Mouse (Mus musculus) lung, embryonic 16.5 days (tissue): ENCODE results near the gene Lrrc7. TPM values are rescaled to one million over a fixed set of nuclear protein-coding genes. Genes with fewer than 3 reads are reported as not detected.

ENCODE experiments used
- ATAC-seq: fragments of 200-750 bp; cut with Nextera tagmentation; 2 replicates; pipeline ENCODE4 v1.8.0; 2017; ENCODE audit warnings: low read depth, mild to moderate bottlenecking, moderate library complexity
- H3K27ac ChIP-seq: fragments of 300-500 bp; sonication (generic); 2 replicates; pipeline ENCODE4 v1.5.1; 2014; ENCODE audit warnings: mild to moderate bottlenecking, control low read depth, low read length
- H3K27me3 ChIP-seq: fragments of 300-500 bp; sonication (generic); 2 replicates; pipeline ENCODE4 v1.6.1; 2014; ENCODE audit warnings: low read depth, low read length, mixed read lengths; ENCODE audit not compliant: control insufficient read depth, insufficient read depth
- H3K36me3 ChIP-seq: fragments of 300-500 bp; sonication (generic); 2 replicates; pipeline ENCODE4 v1.6.1; 2014; ENCODE audit warnings: low read length; ENCODE audit not compliant: control insufficient read depth, insufficient read depth
- H3K4me1 ChIP-seq: fragments of 300-500 bp; sonication (generic); replicated peaks from 2 replicates; pipeline ENCODE4 v1.6.1; 2014; ENCODE audit warnings: low read length, mixed read lengths; ENCODE audit not compliant: control insufficient read depth, insufficient read depth
- H3K4me2 ChIP-seq: fragments of 300-500 bp; sonication (generic); 2 replicates; pipeline ENCODE4 v1.6.1; 2014; ENCODE audit warnings: low read depth, low read length, control low read depth
- H3K4me3 ChIP-seq: fragments of 300-500 bp; sonication (generic); 2 replicates; pipeline ENCODE4 v1.5.1; 2014; ENCODE audit warnings: mild to moderate bottlenecking, low read length, control low read depth
- H3K9ac ChIP-seq: fragments of 300-500 bp; sonication (generic); 2 replicates; pipeline ENCODE4 v1.6.1; 2014; ENCODE audit warnings: low read length, control low read depth
- H3K9me3 ChIP-seq: fragments of 300-500 bp; sonication (generic); 2 replicates; pipeline ENCODE4 v1.6.1; 2016; ENCODE audit warnings: low read length; ENCODE audit not compliant: control insufficient read depth
- WGBS: fragments of 180-500 bp; shearing (Covaris S2); extraction: QIAGEN DNeasy Blood & Tissue Kit; methylation state at CpG from one replicate; pipeline ENCODE4 v1.1.7; 2014; 5-methylcytosine and 5-hydroxymethylcytosine counted together
- polyA plus RNA-seq: library from polyadenylated mRNA; unstranded; fragments of >200 nt; fragmentation: Nextera tagmentation; extraction: Ambion mirVana; gene quantifications from 2 replicates; pipeline ENCODE4 v1.2.1, GENCODE M21; 2015

Lrrc7 gene
- polyA plus RNA-seq, 1 experiment from 2014 or later, result 0.09 TPM

DNA sequence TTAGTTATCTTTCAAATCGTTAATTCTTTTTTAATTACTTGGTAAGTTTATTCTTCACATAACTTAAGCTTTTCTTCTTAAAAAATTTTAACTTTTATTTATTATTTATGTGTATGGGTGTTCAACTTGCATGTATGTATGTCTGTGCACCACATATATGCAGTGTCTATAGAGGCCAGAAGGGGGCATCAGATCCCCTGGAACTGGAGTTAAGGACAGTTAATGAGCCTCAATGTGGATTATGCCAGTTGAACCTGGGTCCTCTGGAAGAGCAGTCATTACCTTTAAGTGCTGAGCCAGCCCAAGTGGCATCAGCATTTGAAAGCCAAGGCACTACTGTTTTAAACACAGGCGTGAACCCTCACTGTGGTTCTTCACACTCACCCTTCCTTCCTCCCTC is 352.0 kb downstream of the Lrrc7 start:
- H3K9me3 ChIP-seq, result no peaks in the 10 kb centered on the region
- no peaks in the 10 kb centered on the region for H3K36me3 ChIP-seq
- no peak for ATAC-seq
- H3K4me3 ChIP-seq, result no peak overlapping the region
- H3K4me1 ChIP-seq, result no peaks in the 10 kb centered on the region
- H3K27ac ChIP-seq, result no peak overlapping the region
- no peak overlapping the region for H3K9ac ChIP-seq
- H3K27me3 ChIP-seq, result no peaks in the 10 kb centered on the region
- 5% methylated on average over 2 of the region's 2 CpGs for WGBS
- H3K4me2 ChIP-seq, result no peak overlapping the region

DNA sequence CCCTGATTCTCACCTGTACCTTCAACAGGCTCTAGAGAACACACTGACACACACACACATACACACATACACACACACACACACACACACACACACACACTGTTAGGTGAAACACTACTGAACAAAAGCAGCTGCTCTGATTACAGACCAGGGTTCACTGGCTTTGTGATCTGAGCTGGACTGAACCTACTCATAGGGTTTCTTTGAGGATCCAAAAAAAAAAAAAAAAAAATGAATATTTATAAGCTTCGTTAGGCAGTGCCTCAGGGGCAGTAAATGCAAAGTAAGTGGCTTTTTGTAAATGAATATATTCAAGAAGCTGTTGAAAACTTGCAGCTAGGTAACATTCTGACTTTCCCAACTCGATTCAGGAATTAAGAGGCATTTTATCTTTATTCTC is 354.2 kb downstream of the Lrrc7 start:
- Histone ChIP-seq H3K4me1 (no peaks in the 10 kb centered on the region), H3K4me3 (no peak overlapping the region), H3K27me3 (no peaks in the 10 kb centered on the region), H3K27ac (no peak overlapping the region), H3K9ac (no peak overlapping the region), H3K4me2 (no peak overlapping the region), H3K36me3 (no peaks in the 10 kb centered on the region), H3K9me3 (no peaks in the 10 kb centered on the region)
- WGBS, result 50% methylated on average over 2 of the region's 2 CpGs
- ATAC-seq, result no peak

DNA sequence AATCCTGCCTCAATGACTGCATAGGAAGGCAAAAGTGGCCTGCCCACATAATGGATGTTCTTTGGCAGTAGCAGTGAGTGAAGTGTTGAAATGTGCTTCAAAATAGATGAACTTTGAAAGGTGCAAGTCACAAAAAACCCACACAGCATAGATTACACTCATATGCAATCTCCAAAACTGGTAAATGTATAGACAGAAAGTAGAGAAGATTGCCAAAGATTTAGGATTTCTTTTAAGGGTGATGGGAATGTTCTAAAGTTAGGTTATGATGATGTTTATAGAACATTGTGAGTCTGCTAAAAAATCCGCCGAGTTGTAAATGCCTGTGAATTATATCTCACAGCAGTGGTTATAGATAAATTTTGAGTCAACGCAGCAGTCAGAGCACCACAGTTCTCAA is 359.2 kb downstream of the Lrrc7 start:
- no peak overlapping the region for H3K4me3 ChIP-seq
- no peak overlapping the region for H3K4me2 ChIP-seq
- no peaks in the 10 kb centered on the region for H3K36me3 ChIP-seq
- no peak overlapping the region for H3K27ac ChIP-seq
- 68% methylated on average over 3 of the region's 3 CpGs for WGBS
- no peaks in the 10 kb centered on the region for H3K9me3 ChIP-seq
- no peaks in the 10 kb centered on the region for H3K27me3 ChIP-seq
- H3K4me1 ChIP-seq, result no peaks in the 10 kb centered on the region
- no peak for ATAC-seq
- H3K9ac ChIP-seq, result no peak overlapping the region

DNA sequence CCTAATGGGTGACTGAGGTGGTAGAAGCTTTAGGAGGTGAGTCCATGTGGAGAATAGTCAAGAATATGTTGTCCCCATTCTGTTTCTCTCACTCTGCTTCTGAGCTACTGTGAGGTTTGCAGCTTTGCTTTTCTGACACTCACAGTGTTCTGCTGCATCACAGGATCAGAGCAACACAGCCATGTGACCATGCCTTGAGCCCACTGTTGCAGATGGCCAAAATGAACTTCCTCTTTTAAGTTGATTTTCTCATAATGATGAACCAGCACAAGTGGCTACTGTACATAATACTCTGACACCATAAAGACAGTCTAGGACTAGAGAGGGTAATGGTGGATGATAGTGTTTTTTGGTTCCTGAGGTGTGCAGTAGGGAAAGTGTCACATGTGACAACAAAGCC is 366.6 kb downstream of the Lrrc7 start:
- Histone ChIP-seq H3K4me3 (no peak overlapping the region), H3K27ac (no peak overlapping the region), H3K4me1 (no peaks in the 10 kb centered on the region), H3K27me3 (no peaks in the 10 kb centered on the region), H3K9me3 (no peaks in the 10 kb centered on the region), H3K9ac (no peak overlapping the region), H3K4me2 (no peak overlapping the region), H3K36me3 (no peaks in the 10 kb centered on the region)
- no peak for ATAC-seq

DNA sequence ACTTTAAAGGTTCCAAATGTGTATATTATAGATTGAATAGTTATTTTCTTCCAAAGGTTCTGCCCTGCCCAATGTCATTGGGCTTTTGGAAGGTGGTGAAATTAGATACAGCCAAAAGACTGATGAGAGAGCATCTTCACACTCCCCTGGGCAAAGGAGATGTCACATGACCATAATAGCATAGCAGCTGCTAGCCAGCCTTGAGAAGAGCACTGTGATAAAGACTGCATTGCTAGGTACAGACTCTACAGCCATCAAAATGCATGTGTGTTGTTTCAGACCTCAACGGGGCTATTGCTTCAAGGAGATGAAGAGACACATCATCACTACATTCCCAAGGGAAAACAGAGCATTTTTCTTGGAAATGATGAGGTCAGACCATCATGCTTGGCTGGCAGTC is 368.8 kb downstream of the Lrrc7 start:
- no peak overlapping the region for H3K4me3 ChIP-seq
- H3K27me3 ChIP-seq, result no peaks in the 10 kb centered on the region
- no peaks in the 10 kb centered on the region for H3K9me3 ChIP-seq
- no peak overlapping the region for H3K27ac ChIP-seq
- 39% methylated on average over 1 of the region's 1 CpGs for WGBS
- H3K9ac ChIP-seq, result no peak overlapping the region
- H3K4me1 ChIP-seq, result no peaks in the 10 kb centered on the region
- no peaks in the 10 kb centered on the region for H3K36me3 ChIP-seq
- ATAC-seq, result no peak
- no peak overlapping the region for H3K4me2 ChIP-seq

- Histone ChIP-seq H3K9me3 (no peaks in the 10 kb centered on the region), H3K9ac (no peak overlapping the region), H3K4me2 (no peak overlapping the region), H3K36me3 (no peaks in the 10 kb centered on the region), H3K4me1 (no peaks in the 10 kb centered on the region), H3K27me3 (no peaks in the 10 kb centered on the region), H3K4me3 (no peak overlapping the region), H3K27ac (no peak overlapping the region)
- WGBS, result 64% methylated on average over 10 of the region's 10 CpGs
- no peak for ATAC-seq
Measured at GRCm38 (mm10) chr3:158174880-158175735, 386.9 kb downstream of the Lrrc7 start.

- Histone ChIP-seq H3K9ac (no peak overlapping the region), H3K4me1 (no peaks in the 10 kb centered on the region), H3K4me3 (no peak overlapping the region), H3K4me2 (no peak overlapping the region), H3K9me3 (no peaks in the 10 kb centered on the region), H3K27me3 (no peaks in the 10 kb centered on the region), H3K36me3 (no peaks in the 10 kb centered on the region), H3K27ac (no peak overlapping the region)
- 96% methylated on average over 8 of the region's 8 CpGs for WGBS
- no peak for ATAC-seq
Measured at GRCm38 (mm10) chr3:158169180-158169579, 392.8 kb downstream of the Lrrc7 start.

DNA sequence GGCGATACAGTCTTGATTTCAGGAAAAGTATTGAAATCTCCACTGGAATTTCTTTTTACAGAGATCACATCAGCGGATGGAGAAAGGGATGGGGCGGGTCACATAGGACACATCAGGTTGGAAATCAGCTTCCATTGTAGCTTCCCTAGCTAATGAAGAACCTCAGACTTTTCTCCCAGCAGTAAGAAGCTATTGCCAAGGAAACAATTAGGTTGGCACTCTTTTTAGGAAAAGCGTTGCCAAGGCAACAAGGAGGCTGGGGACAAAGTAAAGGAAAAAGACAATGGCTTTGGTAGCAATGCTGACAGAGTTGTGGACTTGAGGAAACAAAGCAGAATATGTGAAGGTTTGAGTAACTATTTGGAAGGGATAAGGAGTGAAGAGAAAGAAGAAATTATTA is 393.6 kb downstream of the Lrrc7 start:
- ATAC-seq, result no peak
- Histone ChIP-seq H3K4me3 (no peak overlapping the region), H3K27me3 (no peaks in the 10 kb centered on the region), H3K27ac (no peak overlapping the region), H3K4me2 (no peak overlapping the region), H3K9ac (no peak overlapping the region), H3K9me3 (no peaks in the 10 kb centered on the region), H3K36me3 (no peaks in the 10 kb centered on the region), H3K4me1 (no peaks in the 10 kb centered on the region)
- WGBS, result 87% methylated on average over 4 of the region's 4 CpGs

GRCm38 (mm10) chr3:158165004-158165403 is 397.0 kb downstream of the Lrrc7 start:
- Histone ChIP-seq H3K27ac (no peak overlapping the region), H3K9me3 (no peaks in the 10 kb centered on the region), H3K9ac (no peak overlapping the region), H3K4me3 (no peak overlapping the region), H3K4me1 (no peaks in the 10 kb centered on the region), H3K27me3 (no peaks in the 10 kb centered on the region), H3K4me2 (no peak overlapping the region), H3K36me3 (no peaks in the 10 kb centered on the region)
- no peak for ATAC-seq

DNA sequence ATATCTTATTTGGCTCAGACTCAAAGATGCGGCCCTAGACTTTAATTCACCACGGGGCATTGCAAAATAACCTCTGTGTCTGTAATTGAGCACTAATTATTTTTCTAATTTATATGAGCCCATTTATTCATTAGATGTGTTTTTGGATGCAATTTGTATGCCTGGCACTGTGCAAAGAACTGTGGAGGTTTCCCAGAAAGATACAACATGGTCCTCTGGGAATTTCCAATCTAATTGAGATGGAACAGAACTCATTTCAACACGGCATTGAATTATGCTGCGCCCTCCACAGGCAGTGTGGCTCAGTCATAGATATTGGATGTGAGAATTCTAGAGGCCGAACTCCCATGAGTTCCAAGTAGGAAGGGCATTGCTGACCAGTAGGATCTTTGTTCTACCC is 397.6 kb downstream of the Lrrc7 start:
- Histone ChIP-seq H3K4me3 (no peak overlapping the region), H3K4me2 (no peak overlapping the region), H3K9ac (no peak overlapping the region), H3K9me3 (no peaks in the 10 kb centered on the region), H3K27me3 (no peaks in the 10 kb centered on the region), H3K27ac (no peak overlapping the region), H3K36me3 (no peaks in the 10 kb centered on the region), H3K4me1 (no peaks in the 10 kb centered on the region)
- ATAC-seq, result no peak
- WGBS, result 81% methylated on average over 5 of the region's 5 CpGs
